Mouse (Mus musculus) C2C12 (cell line): ENCODE data around the gene Pkd1l1. TPM values are rescaled to one million over a fixed set of nuclear protein-coding genes. Genes with fewer than 3 reads are reported as not detected.

Experiments
- H3K27me3 ChIP-seq: one replicate; pipeline ENCODE4 v1.6.1; 2011; ENCODE audit not compliant: control insufficient read depth, insufficient read depth, insufficient read length
- H3K36me3 ChIP-seq: one replicate; pipeline ENCODE4 v1.6.1; 2011; ENCODE audit not compliant: control insufficient read depth, insufficient read depth
- H3K4me3 ChIP-seq: one replicate; pipeline ENCODE4 v1.5.1; 2011; ENCODE audit warnings: mild to moderate bottlenecking, control low read depth; ENCODE audit not compliant: poor library complexity, insufficient read depth, severe bottlenecking
- H3K79me2 ChIP-seq: one replicate; pipeline ENCODE4 v1.6.1; 2011; ENCODE audit not compliant: control insufficient read depth, insufficient read depth
- H3K79me3 ChIP-seq: one replicate; pipeline ENCODE4 v1.6.1; 2011; ENCODE audit warnings: low read depth, control low read depth
- H3ac ChIP-seq: one replicate; pipeline ENCODE3; 2011; ENCODE audit warnings: low read depth; ENCODE audit not compliant: control insufficient read depth, insufficient read length
- CEBPB ChIP-seq: IDR thresholded peaks from one replicate; pipeline ENCODE4 v1.6.1; 2011; ENCODE audit warnings: low read depth, mild to moderate bottlenecking, control low read depth, moderate library complexity
- CTCF ChIP-seq: IDR thresholded peaks from one replicate; pipeline ENCODE4 v1.5.1; 2011; ENCODE audit not compliant: control insufficient read depth, insufficient read depth, insufficient read length
- FOSL1 ChIP-seq: IDR thresholded peaks from one replicate; pipeline ENCODE4 v1.8.0; 2011; ENCODE audit warnings: mild to moderate bottlenecking, low read length; ENCODE audit not compliant: poor library complexity, insufficient read depth, severe bottlenecking
- MAX ChIP-seq: IDR thresholded peaks from one replicate; pipeline ENCODE4 v1.6.1; 2011; ENCODE audit warnings: mild to moderate bottlenecking, control low read depth
- MYOD1 ChIP-seq: IDR thresholded peaks from one replicate; pipeline ENCODE4 v1.6.1; 2011; ENCODE audit warnings: low read depth; ENCODE audit not compliant: control insufficient read depth, insufficient read length
- MYOG ChIP-seq: IDR thresholded peaks from one replicate; pipeline ENCODE4 v1.6.1; 2011; ENCODE audit not compliant: control insufficient read depth, insufficient read length; ENCODE audit errors: extremely low read depth
- USF1 ChIP-seq: IDR thresholded peaks from one replicate; pipeline ENCODE4 v1.6.1; 2011; ENCODE audit warnings: low read depth, mild to moderate bottlenecking, control low read depth, moderate library complexity
- polyA plus RNA-seq: library from polyadenylated mRNA; unstranded; fragments of >200 nt; fragmentation: generic; extraction: Trizol; gene quantifications from one replicate; pipeline ENCODE4 v1.2.1, GENCODE M21; 2012; ENCODE audit warnings: missing spikeins

Pkd1l1 gene
- polyA plus RNA-seq, 1 experiment = 0.04 TPM

DNA sequence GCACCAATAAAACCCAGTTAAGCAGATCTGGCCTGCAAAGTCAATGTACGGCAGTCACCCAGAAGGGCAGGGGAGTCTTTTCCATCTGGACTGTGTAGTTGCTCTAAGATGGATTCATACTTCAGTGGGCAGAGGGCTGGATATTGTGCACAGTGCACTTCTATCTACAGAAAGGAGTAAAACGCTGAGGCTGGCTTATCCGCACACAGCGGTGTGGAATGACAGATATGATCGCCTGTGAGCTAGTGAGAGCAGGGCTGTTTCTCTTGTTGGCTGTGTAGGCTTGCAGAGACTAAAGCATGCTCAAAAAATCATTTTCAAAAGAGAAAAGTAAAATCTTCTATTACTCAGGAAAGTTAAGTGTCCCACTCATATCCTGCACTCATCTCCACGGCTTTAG, 973 bp downstream of the Pkd1l1 start:
- Histone ChIP-seq H3K79me2 (no peaks in the 10 kb centered on the region), H3K79me3 (no peaks in the 10 kb centered on the region), H3K4me3 (no peak overlapping the region), H3ac (no peak overlapping the region), H3K36me3 (no peaks in the 10 kb centered on the region), H3K27me3 (peaks cover 25% of the 10 kb centered on the region)
- TF ChIP-seq FOSL1 (no peak), MYOG (no peak), MAX (no peak), MYOD1 (no peak), CEBPB (no peak), CTCF (no peak), USF1 (no peak)

GRCm38 (mm10) chr11:8970509-8970908, 2.6 kb downstream of the Pkd1l1 start:
- TF ChIP-seq MAX (no peak), MYOD1 (no peak), FOSL1 (no peak), MYOG (no peak), USF1 (no peak), CEBPB (no peak), CTCF (no peak)
- Histone ChIP-seq H3ac (no peak overlapping the region), H3K79me3 (no peaks in the 10 kb centered on the region), H3K79me2 (no peaks in the 10 kb centered on the region), H3K4me3 (no peak overlapping the region), H3K27me3 (peaks cover 25% of the 10 kb centered on the region), H3K36me3 (no peaks in the 10 kb centered on the region)

- Histone ChIP-seq H3ac (no peak overlapping the region), H3K79me3 (no peaks in the 10 kb centered on the region), H3K79me2 (no peaks in the 10 kb centered on the region), H3K4me3 (no peak overlapping the region), H3K27me3 (peaks cover 9% of the 10 kb centered on the region), H3K36me3 (no peaks in the 10 kb centered on the region)
- TF ChIP-seq MYOD1 (no peak), MAX (no peak), FOSL1 (no peak), MYOG (no peak), CEBPB (no peak), CTCF (no peak), USF1 (no peak)
These were observed 5.0 kb downstream of the Pkd1l1 start for GRCm38 (mm10) chr11:8968094-8968493.

- Histone ChIP-seq H3K27me3 (no peaks in the 10 kb centered on the region), H3K4me3 (no peak overlapping the region), H3ac (no peak overlapping the region), H3K79me2 (no peaks in the 10 kb centered on the region), H3K36me3 (no peaks in the 10 kb centered on the region), H3K79me3 (no peaks in the 10 kb centered on the region)
- TF ChIP-seq FOSL1 (no peak), MAX (no peak), CEBPB (no peak), CTCF (no peak), MYOD1 (no peak), USF1 (no peak), MYOG (no peak)
These were observed 14.5 kb downstream of the Pkd1l1 start for GRCm38 (mm10) chr11:8958572-8958971.

DNA sequence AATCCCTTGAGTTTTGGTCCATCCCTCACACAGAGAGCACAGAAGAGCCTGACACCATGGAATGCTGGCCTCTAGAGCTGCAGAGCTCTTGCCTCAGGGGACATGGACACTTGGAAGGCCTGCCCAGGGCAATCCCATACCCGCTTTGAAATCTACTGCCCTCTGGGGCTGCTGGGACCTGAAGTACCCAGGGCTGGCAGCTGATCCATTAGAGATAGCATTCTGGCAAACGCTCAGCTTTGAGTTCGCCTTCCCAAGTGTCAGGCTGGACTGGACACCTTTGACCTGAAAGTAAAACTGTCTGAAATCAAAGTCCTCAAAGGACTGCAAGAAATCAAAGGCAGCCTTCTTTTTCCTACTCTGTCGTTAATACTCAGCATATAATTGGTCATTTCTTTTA, 15.0 kb downstream of the Pkd1l1 start:
- no peak overlapping the region for H3ac ChIP-seq
- H3K79me3 ChIP-seq = no peaks in the 10 kb centered on the region
- TF ChIP-seq MAX = no peak
- TF ChIP-seq FOSL1 = no peak
- no peak for TF ChIP-seq CTCF
- TF ChIP-seq MYOG = no peak
- no peak for TF ChIP-seq CEBPB
- TF ChIP-seq USF1 = no peak
- TF ChIP-seq MYOD1 = no peak
- no peaks in the 10 kb centered on the region for H3K36me3 ChIP-seq
- no peaks in the 10 kb centered on the region for H3K79me2 ChIP-seq
- H3K4me3 ChIP-seq = no peak overlapping the region
- no peaks in the 10 kb centered on the region for H3K27me3 ChIP-seq

- Histone ChIP-seq H3K4me3 (no peak overlapping the region), H3ac (no peak overlapping the region), H3K79me2 (no peaks in the 10 kb centered on the region), H3K79me3 (no peaks in the 10 kb centered on the region), H3K27me3 (no peaks in the 10 kb centered on the region), H3K36me3 (no peaks in the 10 kb centered on the region)
- TF ChIP-seq FOSL1 = no peak
- no peak for TF ChIP-seq CEBPB
- peak; percentile 12 for TF ChIP-seq CTCF
These were observed 16.0 kb downstream of the Pkd1l1 start for GRCm38 (mm10) chr11:8957023-8957422.
